Mouse (Mus musculus) central nervous system, embryonic 11.5 days (tissue): Measurements from ENCODE around the gene Qprt. TPM values are rescaled to one million over a fixed set of nuclear protein-coding genes. Genes with fewer than 3 reads are reported as not detected.

ENCODE experiments used
- polyA plus RNA-seq: library from polyadenylated mRNA; depleted of rRNA; stranded (reverse); fragments of >200 nt; gene quantifications from 2 replicates; pipeline ENCODE4 v1.2.3, GENCODE M21; 2012; rRNA removed

Gene Qprt
- 4.3 and 7.2 TPM in 2 replicates for polyA plus RNA-seq

DNA sequence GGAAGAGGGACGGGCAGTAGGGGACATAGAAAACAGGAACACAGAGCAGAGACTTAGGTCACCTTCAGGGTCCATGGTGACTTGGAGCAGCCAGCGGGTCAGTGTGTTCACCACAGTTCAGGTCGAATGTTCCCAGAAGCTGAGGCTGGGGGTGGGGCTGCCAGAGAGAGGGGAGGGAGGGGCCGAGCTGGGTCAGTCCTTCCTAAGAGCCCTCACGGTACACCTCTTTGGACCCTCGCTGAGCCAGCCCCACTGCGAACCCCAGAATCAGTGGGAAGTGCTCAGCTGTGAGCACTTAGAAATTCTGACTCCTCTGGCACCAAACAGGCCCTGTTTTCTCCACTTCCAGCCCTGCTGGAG lies at the start of gene Qprt:
Gene Qprt (minus strand): TSS at position 316 of the 360 bp plus-strand sequence.

DNA sequence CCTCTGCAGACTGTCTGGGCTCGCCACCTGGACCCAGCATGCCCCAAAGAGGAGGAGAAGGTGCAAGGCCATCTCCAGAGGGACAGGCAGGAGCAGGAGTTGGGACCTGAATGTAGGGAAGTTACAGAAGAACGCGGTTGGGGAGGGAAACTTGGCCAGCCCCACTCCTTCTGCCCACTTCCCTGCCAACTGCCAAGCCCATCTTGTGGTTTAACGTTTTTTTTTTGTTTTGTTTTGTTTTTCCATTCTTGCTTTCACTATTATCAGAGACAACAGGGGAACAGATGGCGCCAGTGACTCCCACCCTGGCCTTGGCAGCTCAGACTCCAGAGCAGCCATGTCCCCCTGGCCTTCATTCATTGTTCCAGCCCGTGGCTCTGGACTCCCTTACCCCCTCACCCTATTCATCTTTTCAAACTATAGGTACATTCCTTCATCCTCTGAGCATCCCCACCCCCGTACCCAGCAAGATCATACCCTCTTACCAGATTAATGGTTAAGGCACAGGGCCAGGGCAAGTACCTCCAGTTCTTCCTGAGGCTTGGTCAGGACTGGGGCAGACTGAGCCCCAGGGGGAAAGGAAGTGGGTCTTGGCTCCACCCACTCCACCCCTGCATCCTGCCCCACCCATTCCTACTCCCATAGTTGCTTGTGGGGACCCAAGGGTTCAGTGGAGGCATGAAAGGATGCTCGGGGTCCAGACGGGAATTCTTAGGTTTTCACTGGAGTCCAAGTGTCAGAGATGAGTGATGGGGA lies 15.4 kb upstream of the Qprt start, which contains the start of gene Spn:
Gene Spn (minus strand): TSS at position 562 of the 756 bp plus-strand sequence.

DNA sequence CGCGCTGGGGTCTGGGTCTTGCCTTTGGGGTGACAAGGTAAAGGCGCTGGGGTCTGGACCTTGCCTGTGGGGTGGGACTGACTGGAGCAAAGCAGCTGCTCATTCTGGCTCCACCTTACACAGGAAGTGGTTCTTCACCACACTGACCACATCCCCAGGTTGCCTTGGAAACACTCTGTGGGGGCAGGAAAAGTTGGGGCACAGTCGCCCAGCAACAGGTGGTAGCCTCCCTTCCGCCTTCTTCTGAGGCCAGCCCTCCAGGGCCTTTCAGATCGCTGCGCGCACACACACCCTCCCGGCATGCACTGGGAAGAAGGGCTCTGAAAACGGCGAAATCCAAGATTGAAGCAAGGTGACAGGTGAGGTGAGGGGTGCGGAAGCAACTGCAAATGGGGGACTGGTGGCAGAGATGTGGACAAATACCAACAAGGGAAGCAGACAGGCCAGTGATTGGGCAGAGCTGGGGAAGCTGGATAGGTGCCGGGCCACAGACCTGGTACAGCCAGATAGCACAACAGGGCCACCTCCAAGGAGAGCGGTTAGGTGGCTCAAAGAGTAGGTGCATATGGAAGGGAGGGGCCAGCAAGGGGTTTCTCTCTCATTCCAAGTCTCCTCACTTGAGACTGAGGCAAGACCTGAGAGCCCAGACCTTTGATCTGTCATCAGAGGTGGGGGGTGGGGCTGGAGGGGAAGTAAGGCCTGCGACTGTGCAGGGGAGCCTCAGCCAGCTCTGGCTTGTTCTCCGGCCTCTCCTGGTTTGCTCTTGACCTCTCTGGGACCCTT lies 30.7 kb downstream of the Qprt start, which contains the start of gene AI467606:
Gene AI467606 (plus strand): TSS at position 246 of the 783 bp plus-strand sequence.

DNA sequence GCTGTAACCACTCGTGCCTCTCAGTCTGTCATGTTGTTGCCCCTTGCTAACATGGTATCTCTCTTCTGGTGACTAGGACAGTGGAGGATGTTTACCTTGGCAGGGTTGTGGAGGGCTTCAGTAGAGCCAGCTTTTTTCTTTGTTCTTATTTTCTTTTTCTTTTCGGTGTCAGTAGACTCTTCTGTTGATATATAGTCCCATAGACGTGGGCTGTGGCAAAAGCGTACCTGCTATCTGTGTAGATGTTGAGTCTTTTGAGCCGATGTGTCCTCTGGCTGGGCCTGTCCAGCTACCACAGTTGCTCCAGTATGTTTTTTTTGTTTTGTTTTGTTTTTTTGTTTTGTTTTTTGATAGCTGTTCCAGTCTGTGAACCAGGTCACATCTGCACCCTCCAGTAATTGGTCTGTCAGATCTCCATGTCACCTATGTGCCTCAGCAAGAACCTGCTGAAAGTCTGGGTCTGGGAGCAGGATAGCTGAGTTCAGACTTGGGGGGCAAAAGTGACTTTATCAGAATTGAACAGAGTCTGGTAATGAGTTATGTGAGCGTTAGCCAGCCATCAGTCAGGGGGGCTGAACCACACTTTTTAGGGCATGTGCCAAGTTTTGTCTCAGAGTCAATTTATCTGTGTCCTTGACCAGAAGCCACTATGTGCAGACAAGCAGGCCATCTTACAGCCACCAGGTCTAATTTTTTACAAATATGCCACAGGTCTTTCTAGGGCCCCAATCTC lies 34.6 kb downstream of the Qprt start, which contains the start of gene Zg16:
Gene Zg16 (minus strand): TSS at position 51 of the 733 bp plus-strand sequence.

Other genes with a start within 250 kb of the Qprt start
- gene Taok2, start 237.5 kb downstream of the Qprt start, polyA plus RNA-seq, result 102 and 154 TPM in 2 replicates
- gene Tmem219, start 199.3 kb downstream of the Qprt start, polyA plus RNA-seq, result 23.2 and 23.4 TPM in 2 replicates
- 26.0 and 28.2 TPM in 2 replicates for gene Kctd13, start 193.3 kb downstream of the Qprt start, polyA plus RNA-seq
- 2.8 and 7.1 TPM in 2 replicates for gene Asphd1, start 172.6 kb downstream of the Qprt start, polyA plus RNA-seq
- gene Sez6l2, start 171.7 kb downstream of the Qprt start, polyA plus RNA-seq, result 14.5 and 15.0 TPM in 2 replicates
- gene Cdipt, start 146.3 kb downstream of the Qprt start, polyA plus RNA-seq, result 72.5 and 93.7 TPM in 2 replicates
- 0.78 and 0.83 TPM in 2 replicates for gene Cdiptos, start 146.1 kb downstream of the Qprt start, polyA plus RNA-seq
- gene Mvp, start 107.6 kb downstream of the Qprt start, polyA plus RNA-seq, result 4.1 and 6.1 TPM in 2 replicates
- 0.20 and 0.56 TPM in 2 replicates for gene Pagr1b, start 105.7 kb downstream of the Qprt start, polyA plus RNA-seq
- gene Pagr1a, start 104.9 kb downstream of the Qprt start, polyA plus RNA-seq, result 5.7 and 15.9 TPM in 2 replicates
- gene Gm42742, start 101.1 kb downstream of the Qprt start, polyA plus RNA-seq, result 97.7 and 244 TPM in 2 replicates
- gene Prrt2, start 101.0 kb downstream of the Qprt start, polyA plus RNA-seq, result 4.3 and 19.0 TPM in 2 replicates
- 298 and 328 TPM in 2 replicates for gene Maz, start 95.2 kb downstream of the Qprt start, polyA plus RNA-seq
- gene Kif22, start 79.8 kb downstream of the Qprt start, polyA plus RNA-seq, result 99.9 and 158 TPM in 2 replicates
- gene Zg16, start 34.9 kb downstream of the Qprt start, polyA plus RNA-seq, result 0.22 TPM in 1 of 2 replicates, not detected in the other
- 1.0 and 1.3 TPM in 2 replicates for gene AI467606, start 30.9 kb downstream of the Qprt start, polyA plus RNA-seq
- 0.93 and 1.4 TPM in 2 replicates for gene Spn, start 15.6 kb upstream of the Qprt start, polyA plus RNA-seq
- 152 and 184 TPM in 2 replicates for gene Cd2bp2, start 73.8 kb upstream of the Qprt start, polyA plus RNA-seq
- gene Tbc1d10b, start 86.2 kb upstream of the Qprt start, polyA plus RNA-seq, result 50.6 and 52.5 TPM in 2 replicates
- 12.1 and 97.1 TPM in 2 replicates for gene Mylpf, start 86.7 kb upstream of the Qprt start, polyA plus RNA-seq
- 33.8 and 38.9 TPM in 2 replicates for gene Zfp553, start 110.8 kb upstream of the Qprt start, polyA plus RNA-seq
- 35.5 and 61.6 TPM in 2 replicates for gene Sept1, start 110.9 kb upstream of the Qprt start, polyA plus RNA-seq
- gene Zfp771, start 122.0 kb upstream of the Qprt start, polyA plus RNA-seq, result 66.0 and 76.1 TPM in 2 replicates
- gene Dctpp1, start 138.5 kb upstream of the Qprt start, polyA plus RNA-seq, result 125 and 147 TPM in 2 replicates
- gene Sephs2, start 151.8 kb upstream of the Qprt start, polyA plus RNA-seq, result 31.3 and 38.0 TPM in 2 replicates
- 1.0 and 1.4 TPM in 2 replicates for gene Itgal, start 174.0 kb upstream of the Qprt start, polyA plus RNA-seq
- gene Zfp768, start 223.4 kb upstream of the Qprt start, polyA plus RNA-seq, result 33.5 and 37.3 TPM in 2 replicates